Mouse (Mus musculus): ENCODE data around the gene Naa15. TPM values are rescaled to one million over a fixed set of nuclear protein-coding genes. Genes with fewer than 3 reads are reported as not detected.
A peak's percentile ranks its signal among the peaks of the same experiment; 100 is the strongest.

Naa15 gene
- polyA plus RNA-seq, 1 experiment: 56.7 TPM

DNA sequence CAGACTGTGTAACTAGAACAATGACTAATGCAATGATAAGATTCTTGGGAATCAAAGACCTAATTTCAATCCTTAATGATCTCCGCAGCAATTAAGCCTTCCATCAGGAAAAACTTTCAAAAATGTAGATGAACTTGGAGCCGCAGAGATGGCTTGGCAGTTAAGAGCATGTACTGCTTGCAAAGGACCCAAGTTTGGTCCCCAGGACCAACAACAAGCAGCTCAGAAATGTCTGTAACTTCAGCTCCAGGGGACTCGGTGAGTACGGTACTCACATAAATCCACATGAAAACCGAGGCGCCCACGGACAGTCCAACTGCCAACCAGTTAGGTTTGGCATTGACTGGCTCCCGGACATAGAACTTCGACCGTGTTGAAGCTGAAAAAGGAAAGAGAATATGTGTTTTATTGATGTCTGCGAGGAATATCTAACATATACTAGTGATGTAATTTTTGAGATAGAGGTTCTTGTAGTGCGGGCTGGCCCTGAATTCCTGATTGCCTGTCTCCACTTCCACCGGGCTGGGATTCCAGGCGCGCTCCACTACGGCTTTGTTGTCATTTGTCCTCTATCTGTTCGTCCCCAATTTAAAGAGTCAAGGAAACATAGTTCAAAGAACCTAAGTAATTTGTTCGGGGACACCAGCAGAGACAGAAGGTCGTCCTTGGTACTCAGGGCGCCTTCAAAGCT lies 6.9 kb upstream of the Naa15 start:
- Histone ChIP-seq H3K4me3 (ENCODE audit: insufficient read depth, low read length) (peak overlapping the region; percentile 90), H3K27ac (ENCODE audit: insufficient read depth, low read depth, low read length) (peak overlapping the region; percentile 65), H3K4me1 (ENCODE audit: control insufficient read depth, insufficient read depth, low read length) (peaks cover 9% of the 10 kb centered on the region)
- TF ChIP-seq POLR2A (IDR thresholded peaks at IDR 0.05; ENCODE audit: borderline replicate concordance, low read depth, low read length) (no peak), CTCF (IDR thresholded peaks at IDR 0.05; ENCODE audit: low read depth, low read length) (no peak)

DNA sequence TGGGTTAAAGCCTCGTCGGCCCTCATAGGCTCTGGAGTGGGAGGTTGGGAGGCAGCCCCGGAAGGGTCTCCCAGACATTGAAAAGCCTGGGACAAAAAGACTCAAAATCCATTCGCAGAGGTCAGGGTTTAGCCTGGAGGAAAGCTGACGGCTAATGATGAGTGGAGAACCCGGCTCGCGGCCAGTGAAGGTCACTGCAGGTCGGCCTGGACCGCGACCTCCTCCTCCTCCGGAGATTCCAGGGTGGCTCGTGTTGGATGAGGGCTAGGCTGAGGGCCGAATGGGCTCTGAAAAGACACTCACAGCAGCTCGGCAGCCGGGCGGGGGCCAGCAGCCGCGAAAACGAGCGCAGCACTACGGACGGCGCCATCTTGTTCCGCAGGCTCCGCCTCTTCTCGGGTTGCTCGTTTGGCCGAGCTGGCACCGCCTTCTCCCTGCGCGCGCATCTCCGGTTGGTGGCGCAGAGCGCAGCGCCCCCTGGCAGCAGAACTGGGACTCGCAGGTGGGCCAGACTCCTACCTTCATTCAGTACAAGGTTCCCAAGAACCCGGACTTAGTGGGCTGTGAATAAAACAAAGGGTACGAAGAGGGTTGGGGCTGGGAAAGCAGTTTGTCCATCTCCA lies 6.3 kb upstream of the Naa15 start, which contains the start of gene Ndufc1:
Gene Ndufc1 (minus strand): TSS at position 428 of the 623 bp plus-strand sequence.
- TF ChIP-seq POLR2A (IDR thresholded peaks at IDR 0.05; ENCODE audit: borderline replicate concordance, low read depth, low read length) (no peak; the same call in 1 of the 2 replicates), CTCF (IDR thresholded peaks at IDR 0.05; ENCODE audit: low read depth, low read length) (peak; percentile 60)
- Histone ChIP-seq H3K4me3 (ENCODE audit: insufficient read depth, low read length) (peak within 1 kb of the TSS; percentile 90), H3K27ac (ENCODE audit: insufficient read depth, low read depth, low read length) (peak within 1 kb of the TSS; percentile 65), H3K4me1 (ENCODE audit: control insufficient read depth, insufficient read depth, low read length) (peaks cover 13% of the 10 kb centered on the region)

- no peak for TF ChIP-seq POLR2A (IDR thresholded peaks at IDR 0.05; ENCODE audit: borderline replicate concordance, low read depth, low read length)
- TF ChIP-seq CTCF (IDR thresholded peaks at IDR 0.05; ENCODE audit: low read depth, low read length): no peak
- H3K4me3 ChIP-seq (ENCODE audit: insufficient read depth, low read length): no peak overlapping the region
- H3K4me1 ChIP-seq (ENCODE audit: control insufficient read depth, insufficient read depth, low read length): peaks cover 22% of the 10 kb centered on the region
- H3K27ac ChIP-seq (ENCODE audit: insufficient read depth, low read depth, low read length): no peak overlapping the region
These were observed 2.5 kb upstream of the Naa15 start for GRCm38 (mm10) chr3:51412457-51412856.

DNA sequence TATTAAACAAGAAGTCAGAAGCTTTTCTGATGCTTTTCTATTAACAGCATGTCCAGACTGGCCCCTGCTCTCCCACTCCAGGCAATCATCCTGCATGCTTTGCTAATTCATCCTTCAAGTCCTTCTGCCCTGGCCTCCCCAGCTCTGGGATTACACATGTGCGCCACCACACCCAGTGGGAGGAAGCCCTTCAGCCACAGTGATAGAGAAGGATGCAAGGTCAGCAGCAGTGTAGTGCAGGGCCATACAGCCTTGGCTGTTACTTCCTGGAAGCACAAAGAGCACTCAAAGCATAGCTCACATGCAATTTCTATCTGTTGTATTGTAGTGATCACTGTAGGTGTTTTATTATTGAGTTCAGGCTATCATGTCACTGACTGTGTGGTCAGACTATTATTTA lies 1.7 kb upstream of the Naa15 start:
- Histone ChIP-seq H3K27ac (ENCODE audit: insufficient read depth, low read depth, low read length) (peak overlapping the region; percentile 62), H3K4me3 (ENCODE audit: insufficient read depth, low read length) (no peak overlapping the region), H3K4me1 (ENCODE audit: control insufficient read depth, insufficient read depth, low read length) (peaks cover 24% of the 10 kb centered on the region)
- TF ChIP-seq POLR2A (IDR thresholded peaks at IDR 0.05; ENCODE audit: borderline replicate concordance, low read depth, low read length): no peak
- TF ChIP-seq CTCF (IDR thresholded peaks at IDR 0.05; ENCODE audit: low read depth, low read length): no peak

- peaks cover 38% of the 10 kb centered on the region for H3K4me1 ChIP-seq (ENCODE audit: control insufficient read depth, insufficient read depth, low read length)
- H3K27ac ChIP-seq (ENCODE audit: insufficient read depth, low read depth, low read length): peak overlapping the region; percentile 75
- H3K4me3 ChIP-seq (ENCODE audit: insufficient read depth, low read length): peak overlapping the region; percentile 83
- TF ChIP-seq CTCF (IDR thresholded peaks at IDR 0.05; ENCODE audit: low read depth, low read length) (no peak), POLR2A (IDR thresholded peaks at IDR 0.05; ENCODE audit: borderline replicate concordance, low read depth, low read length) (no peak)
These were observed 1.1 kb downstream of the Naa15 start for GRCm38 (mm10) chr3:51416073-51416363.

- peak overlapping the region; percentile 75 for H3K27ac ChIP-seq (ENCODE audit: insufficient read depth, low read depth, low read length)
- H3K4me3 ChIP-seq (ENCODE audit: insufficient read depth, low read length): peak overlapping the region; percentile 83
- H3K4me1 ChIP-seq (ENCODE audit: control insufficient read depth, insufficient read depth, low read length): peaks cover 40% of the 10 kb centered on the region
- TF ChIP-seq POLR2A (IDR thresholded peaks at IDR 0.05; ENCODE audit: borderline replicate concordance, low read depth, low read length) (no peak), CTCF (IDR thresholded peaks at IDR 0.05; ENCODE audit: low read depth, low read length) (no peak)
These were observed 1.6 kb downstream of the Naa15 start for GRCm38 (mm10) chr3:51416364-51417134.

DNA sequence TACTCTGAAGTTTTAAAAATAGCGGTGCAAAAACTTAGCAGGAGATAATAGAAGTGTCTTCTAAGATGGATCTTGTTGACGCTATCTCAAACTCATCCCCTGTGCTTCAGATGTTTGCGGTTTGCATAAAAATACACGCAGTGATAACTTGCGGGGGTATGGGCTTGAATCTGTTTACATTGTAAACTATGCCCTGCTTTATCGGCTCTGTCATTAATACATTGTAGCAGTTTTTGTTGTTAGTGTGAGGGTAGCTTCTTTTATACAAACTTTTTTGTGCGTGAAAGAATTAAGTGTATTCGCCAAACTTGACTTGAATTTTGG lies 2.1 kb downstream of the Naa15 start:
- peaks cover 44% of the 10 kb centered on the region for H3K4me1 ChIP-seq (ENCODE audit: control insufficient read depth, insufficient read depth, low read length)
- peak overlapping the region; percentile 75 for H3K27ac ChIP-seq (ENCODE audit: insufficient read depth, low read depth, low read length)
- H3K4me3 ChIP-seq (ENCODE audit: insufficient read depth, low read length): peak overlapping the region; percentile 83
- TF ChIP-seq POLR2A (IDR thresholded peaks at IDR 0.05; ENCODE audit: borderline replicate concordance, low read depth, low read length) (no peak), CTCF (IDR thresholded peaks at IDR 0.05; ENCODE audit: low read depth, low read length) (no peak)

- no peak for TF ChIP-seq POLR2A (IDR thresholded peaks at IDR 0.05; ENCODE audit: borderline replicate concordance, low read depth, low read length)
- TF ChIP-seq CTCF (IDR thresholded peaks at IDR 0.05; ENCODE audit: low read depth, low read length): no peak
- H3K4me1 ChIP-seq (ENCODE audit: control insufficient read depth, insufficient read depth, low read length): peaks cover 43% of the 10 kb centered on the region
- peak overlapping the region; percentile 83; the same call in 1 of the 2 replicates for H3K4me3 ChIP-seq (ENCODE audit: insufficient read depth, low read length)
- no peak overlapping the region for H3K27ac ChIP-seq (ENCODE audit: insufficient read depth, low read depth, low read length)
These were observed 2.5 kb downstream of the Naa15 start for GRCm38 (mm10) chr3:51417485-51417884.

DNA sequence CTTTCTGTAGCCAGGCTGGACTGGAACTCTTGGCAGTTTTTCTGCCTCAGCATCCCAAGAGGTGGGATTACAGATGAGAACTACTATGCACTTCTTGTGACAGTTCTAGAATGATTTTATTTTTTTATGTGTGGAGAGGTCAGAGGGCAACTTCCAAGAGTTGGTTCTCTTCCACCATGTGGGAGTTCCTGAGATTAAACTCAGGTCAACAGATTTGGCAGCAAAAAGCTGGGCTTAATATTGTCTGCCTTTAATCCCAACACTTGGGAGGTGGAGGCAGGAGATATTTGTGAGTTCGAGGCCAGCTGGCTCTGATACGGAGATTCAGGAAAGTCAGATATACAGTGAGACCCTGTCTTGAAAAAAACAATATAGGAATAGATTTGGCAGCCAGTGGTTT lies 3.0 kb downstream of the Naa15 start:
- peaks cover 45% of the 10 kb centered on the region for H3K4me1 ChIP-seq (ENCODE audit: control insufficient read depth, insufficient read depth, low read length)
- H3K27ac ChIP-seq (ENCODE audit: insufficient read depth, low read depth, low read length): no peak overlapping the region
- H3K4me3 ChIP-seq (ENCODE audit: insufficient read depth, low read length): no peak overlapping the region
- TF ChIP-seq CTCF (IDR thresholded peaks at IDR 0.05; ENCODE audit: low read depth, low read length) (no peak), POLR2A (IDR thresholded peaks at IDR 0.05; ENCODE audit: borderline replicate concordance, low read depth, low read length) (no peak)

DNA sequence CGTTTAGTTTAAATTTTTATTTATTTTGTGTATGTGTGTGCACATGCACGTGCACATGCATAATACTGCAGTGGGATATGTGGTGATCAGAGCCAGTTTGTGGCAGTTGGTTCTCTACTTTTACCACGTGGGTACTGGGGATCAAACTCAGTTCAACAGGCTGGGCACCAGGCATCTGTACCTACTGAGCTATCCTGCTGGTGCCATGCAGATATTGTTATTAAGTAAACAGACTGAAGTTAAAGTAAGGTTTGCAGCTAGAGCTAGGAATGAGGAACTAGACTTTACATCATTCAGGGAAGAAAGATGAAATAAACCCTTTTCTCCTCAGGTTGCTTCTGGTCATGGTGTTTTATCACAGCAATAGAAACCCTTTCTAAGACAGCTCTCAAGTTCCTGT lies 7.0 kb downstream of the Naa15 start:
- 0 out of 2 replicates have a peak overlapping the region, but pooled peaks have one; percentile 1 for H3K27ac ChIP-seq (ENCODE audit: insufficient read depth, low read depth, low read length)
- H3K4me1 ChIP-seq (ENCODE audit: control insufficient read depth, insufficient read depth, low read length): peaks cover 34% of the 10 kb centered on the region
- H3K4me3 ChIP-seq (ENCODE audit: insufficient read depth, low read length): no peak overlapping the region
- TF ChIP-seq CTCF (IDR thresholded peaks at IDR 0.05; ENCODE audit: low read depth, low read length) (no peak), POLR2A (IDR thresholded peaks at IDR 0.05; ENCODE audit: borderline replicate concordance, low read depth, low read length) (no peak)

Data from bone marrow macrophage, adult 2 months (primary cell).